8 mouse cellular contexts compared by ENCODE assay signal in genomic region chr2:174463370-174463769, GRCm38 (mm10). TPM values are rescaled to one million over a fixed set of nuclear protein-coding genes. Genes with fewer than 3 reads are reported as not detected.
DNase-seq lines count a peak whose midpoint lies in the region; ATAC-seq lines count a peak whose summit lies in the region.
"Had no signal": no experiment of that assay in that cellular context is flagged by ENCODE, and none has a peak within 500 bp of the region (broad histone marks: within the 10 kb centered on the region; RNA-seq: fewer than 3 reads in every experiment).

No protein-coding gene starts in this region.

- peak overlapping the region; percentile 98 for H3K4me2 ChIP-seq in embryonic facial prominence, embryonic 14.5 days (ENCODE audit: low read depth, low read length)
- H3K4me2 ChIP-seq in hindbrain, embryonic 12.5 days (replicated peaks) = peak overlapping the region; percentile 85

- peak; percentile 14 to 20 for DNase-seq in spleen, adult 18-20 months
- no peak for DNase-seq in spleen, postnatal 36 days (ENCODE audit: low spot score in 2 of 2)
- no peak for DNase-seq in embryonic facial prominence, embryonic 14.5 days (ENCODE audit: low spot score)
- no peak for DNase-seq in gastrocnemius, adult 18-20 months (ENCODE audit: low spot score)
- no peak for DNase-seq in urinary bladder, postnatal 14 days (ENCODE audit: low spot score)

- H3K4me1 ChIP-seq in embryonic facial prominence, embryonic 14.5 days (ENCODE audit: control insufficient read depth, insufficient read depth, low read length) = peaks cover 6% of the 10 kb centered on the region
- peaks cover 8% of the 10 kb centered on the region for H3K4me1 ChIP-seq in hindbrain, embryonic 12.5 days
- peaks cover 70% of the 10 kb centered on the region for H3K4me1 ChIP-seq in megakaryocyte, embryonic 14.5 days

- peak overlapping the region; percentile 78 for H3K4me3 ChIP-seq in embryonic facial prominence, embryonic 14.5 days (ENCODE audit: low read depth, low read length)
- peak overlapping the region; percentile 76 for H3K4me3 ChIP-seq in hindbrain, embryonic 12.5 days
- H3K4me3 ChIP-seq in megakaryocyte, embryonic 14.5 days (replicated peaks) = peak overlapping the region; percentile 94

- WGBS in embryonic facial prominence, embryonic 14.5 days = 40% methylated on average over 9 of the region's 10 CpGs
- 37% methylated on average over 10 of the region's 10 CpGs for WGBS in hindbrain, embryonic 12.5 days

- peak overlapping the region; percentile 46; the same call in 1 of the 2 replicates for H3K27ac ChIP-seq in embryonic facial prominence, embryonic 14.5 days (replicated peaks; ENCODE audit: low read depth, low read length)
- peak overlapping the region; percentile 66 for H3K27ac ChIP-seq in hindbrain, embryonic 12.5 days

- H3K36me3 ChIP-seq in embryonic facial prominence, embryonic 14.5 days (ENCODE audit: control insufficient read depth, insufficient read depth, low read length) = peaks cover 61% of the 10 kb centered on the region
- peaks cover 39% of the 10 kb centered on the region for H3K36me3 ChIP-seq in hindbrain, embryonic 12.5 days
- H3K36me3 ChIP-seq in megakaryocyte, embryonic 14.5 days (replicated peaks; ENCODE audit: low read length) = peaks cover 81% of the 10 kb centered on the region

- no peaks in the 10 kb centered on the region for H3K9me3 ChIP-seq in embryonic facial prominence, embryonic 14.5 days (ENCODE audit: control insufficient read depth, low read length)
- H3K9me3 ChIP-seq in hindbrain, embryonic 12.5 days (replicated peaks) = no peaks in the 10 kb centered on the region
- H3K9me3 ChIP-seq in megakaryocyte, embryonic 14.5 days = no peaks in the 10 kb centered on the region

- peak overlapping the region; percentile 86 for H3K9ac ChIP-seq in embryonic facial prominence, embryonic 14.5 days (ENCODE audit: low read depth, low read length)
- peak overlapping the region; percentile 78 for H3K9ac ChIP-seq in hindbrain, embryonic 12.5 days

- H3K27me3 ChIP-seq in embryonic facial prominence, embryonic 14.5 days (replicated peaks; ENCODE audit: control insufficient read depth, insufficient read depth, low read length) = no peaks in the 10 kb centered on the region
- H3K27me3 ChIP-seq in hindbrain, embryonic 12.5 days = no peaks in the 10 kb centered on the region
- H3K27me3 ChIP-seq in megakaryocyte, embryonic 14.5 days (replicated peaks) = no peaks in the 10 kb centered on the region

- no peak for ATAC-seq in embryonic facial prominence, embryonic 14.5 days (ENCODE audit: low read depth)
- peak; percentile 38 for ATAC-seq in hindbrain, embryonic 12.5 days (ENCODE audit: low FRiP score)

RNA-seq across cellular contexts. Expression of gene Atp5e, which starts 0.5 kb away (rescaled TPM):
- polyA plus RNA-seq in embryonic facial prominence, embryonic 14.5 days (2014; fragmentation: Nextera tagmentation; extraction: Ambion mirVana) = 834 and 939 TPM in 2 replicates
- 709 and 802 TPM in 2 replicates for polyA plus RNA-seq in hindbrain, embryonic 12.5 days (2016; fragmentation: Nextera tagmentation; extraction: Ambion mirVana)
- polyA plus RNA-seq in megakaryocyte, embryonic 14.5 days (2012; ENCODE audit: insufficient read depth, low replicate concordance) = 161 and 328 TPM in 2 replicates
- 1,000 to 10,000 TPM; 1,038 to 1,073 TPM for total RNA-seq in gastrocnemius, adult 18-20 months (2021)

RNA-seq across cellular contexts. Expression of gene Prelid3b, which starts 9.5 kb away (rescaled TPM):
- 116 and 132 TPM in 2 replicates for polyA plus RNA-seq in embryonic facial prominence, embryonic 14.5 days (2014; fragmentation: Nextera tagmentation; extraction: Ambion mirVana)
- polyA plus RNA-seq in hindbrain, embryonic 12.5 days (2016; fragmentation: Nextera tagmentation; extraction: Ambion mirVana) = 95.5 and 102 TPM in 2 replicates
- polyA plus RNA-seq in megakaryocyte, embryonic 14.5 days (2012; ENCODE audit: insufficient read depth, low replicate concordance) = 4.1 and 30.0 TPM in 2 replicates
- 10 to 100 TPM; 37.8 to 47.2 TPM for total RNA-seq in gastrocnemius, adult 18-20 months (2021)

RNA-seq across cellular contexts. Expression of gene Tubb1, which starts 12.9 kb away (rescaled TPM):
- 1.6 and 2.9 TPM in 2 replicates for polyA plus RNA-seq in embryonic facial prominence, embryonic 14.5 days (2014; fragmentation: Nextera tagmentation; extraction: Ambion mirVana)
- 3.3 and 3.4 TPM in 2 replicates for polyA plus RNA-seq in hindbrain, embryonic 12.5 days (2016; fragmentation: Nextera tagmentation; extraction: Ambion mirVana)
- polyA plus RNA-seq in megakaryocyte, embryonic 14.5 days (2012; ENCODE audit: insufficient read depth, low replicate concordance) = 11.2 and 32.6 TPM in 2 replicates
- under 1 TPM in 1 of 2 experiments, not detected in 1; 0.21 TPM for total RNA-seq in gastrocnemius, adult 18-20 months (2021)
- polyA plus RNA-seq: frontal cortex, adult 2 months had no signal

RNA-seq across cellular contexts. Expression of gene Ctsz, which starts 24.5 kb away (rescaled TPM):
- 202 and 210 TPM in 2 replicates for polyA plus RNA-seq in embryonic facial prominence, embryonic 14.5 days (2014; fragmentation: Nextera tagmentation; extraction: Ambion mirVana)
- polyA plus RNA-seq in hindbrain, embryonic 12.5 days (2016; fragmentation: Nextera tagmentation; extraction: Ambion mirVana) = 88.4 and 88.8 TPM in 2 replicates
- polyA plus RNA-seq in megakaryocyte, embryonic 14.5 days (2012; ENCODE audit: insufficient read depth, low replicate concordance) = 145 and 269 TPM in 2 replicates
- total RNA-seq in gastrocnemius, adult 18-20 months (2021) = 10 to 100 TPM; 25.1 to 30.3 TPM

RNA-seq across cellular contexts. Expression of gene Nelfcd, which starts 47.8 kb away (rescaled TPM):
- polyA plus RNA-seq in embryonic facial prominence, embryonic 14.5 days (2014; fragmentation: Nextera tagmentation; extraction: Ambion mirVana) = 107 and 119 TPM in 2 replicates
- 144 and 154 TPM in 2 replicates for polyA plus RNA-seq in hindbrain, embryonic 12.5 days (2016; fragmentation: Nextera tagmentation; extraction: Ambion mirVana)
- 36.2 and 36.8 TPM in 2 replicates for polyA plus RNA-seq in megakaryocyte, embryonic 14.5 days (2012; ENCODE audit: insufficient read depth, low replicate concordance)
- total RNA-seq in gastrocnemius, adult 18-20 months (2021) = 10 to 100 TPM; 21.4 to 22.3 TPM

Comparison
In these comparisons a context has a peak if more than half of its experiments do, and no peak if none do; other contexts are left out.
1. DNase-seq: peak in spleen, adult 18-20 months (2 of 2); none in spleen, postnatal 36 days (0 of 2), embryonic facial prominence, embryonic 14.5 days (single experiment), gastrocnemius, adult 18-20 months (single experiment) and urinary bladder, postnatal 14 days (single experiment).
2. Peak in every context shown above with its lines, with median percentiles within 50 percentile points of each other: H3K4me3 ChIP-seq.